Mouse (Mus musculus) spleen, postnatal 10 days (tissue): Measurements from ENCODE around the gene Rc3h2.
A peak's percentile ranks its signal among the peaks of the same experiment; 100 is the strongest.

Experiments
- DNase-seq, 2 experiments: peaks; one replicate each; pipeline ENCODE4 v3.0.0; 2021 to 2022; ENCODE audit warnings: low spot score in 2 of 2

Gene Rc3h2

GRCm38 (mm10) chr2:37338497-37339187 lies 84.1 kb downstream of the Rc3h2 start:
- peak in 1 of 2 experiments; percentile 46 for DNase-seq

GRCm38 (mm10) chr2:37333321-37333720 lies 89.4 kb downstream of the Rc3h2 start:
- no peak for DNase-seq

GRCm38 (mm10) chr2:37326215-37326614 lies 96.5 kb downstream of the Rc3h2 start, which contains the start of gene Olfr368:
Gene Olfr368, plus strand, starts transcription at chr2:37326515.
- no peak for DNase-seq
